Mouse (Mus musculus) brain, embryonic 14.5 days (tissue): ENCODE measurements around the gene 1110002E22Rik.

Experiments used
- CTCF ChIP-seq: fragments of 200-500 bp; IDR thresholded peaks from 2 replicates; pipeline ENCODE4 v1.5.1; 2012; ENCODE audit warnings: inconsistent platforms, mild to moderate bottlenecking, moderate library complexity, borderline replicate concordance; ENCODE audit not compliant: insufficient read depth, insufficient read length; ENCODE audit errors: extremely low read depth
- POLR2A ChIP-seq: fragments of 200-500 bp; IDR thresholded peaks from 2 replicates; pipeline ENCODE4 v1.6.1; 2012; ENCODE audit warnings: mild to moderate bottlenecking, inconsistent platforms, borderline replicate concordance; ENCODE audit not compliant: poor library complexity, insufficient read depth, insufficient read length, severe bottlenecking; ENCODE audit errors: extremely low read depth

DNA sequence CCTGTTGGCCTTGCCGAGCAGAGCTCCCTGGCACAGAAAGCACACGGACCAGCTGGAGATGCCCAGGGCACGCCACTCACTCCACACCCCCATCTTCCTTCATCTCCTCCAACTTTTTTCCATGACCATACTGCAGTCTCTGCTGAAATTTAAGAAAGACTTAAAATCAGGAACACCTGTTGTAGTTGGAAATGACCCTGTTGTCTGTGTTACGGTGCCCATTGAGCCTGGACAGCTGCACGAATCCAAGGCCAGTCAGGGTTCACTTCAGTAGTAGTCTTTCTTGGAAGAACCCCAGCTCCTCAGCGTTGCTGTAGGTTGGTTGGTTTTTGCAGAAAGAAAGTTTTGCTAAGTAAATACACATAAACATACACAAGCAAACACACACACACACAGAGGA, 15.3 kb upstream of the 1110002E22Rik start:
- TF ChIP-seq CTCF, result no peak
- TF ChIP-seq POLR2A, result no peak
